Mouse (Mus musculus) midbrain, embryonic 10.5 days (tissue): Measurements from ENCODE around the gene Msh3. TPM values are rescaled to one million over a fixed set of nuclear protein-coding genes. Genes with fewer than 3 reads are reported as not detected.
"Not testable (repeated sequence)": the region's sequence is repeated elsewhere in the genome, so short reads cannot be mapped to it uniquely, and the experiment has no call there.

Experiments used
- DNase-seq: peaks from one replicate; pipeline ENCODE4 v3.0.0-alpha.2; 2017; ENCODE audit warnings: low spot score
- H3K27ac ChIP-seq: fragments of 300-500 bp; sonication (generic); replicated peaks from 2 replicates; pipeline ENCODE4 v1.5.1; 2016; ENCODE audit warnings: mild to moderate bottlenecking
- H3K27me3 ChIP-seq: fragments of 300-500 bp; sonication (generic); 2 replicates; pipeline ENCODE4 v1.6.1; 2016; ENCODE audit warnings: low read depth, mild to moderate bottlenecking; ENCODE audit not compliant: poor library complexity, severe bottlenecking
- H3K36me3 ChIP-seq: fragments of 300-500 bp; sonication (generic); 2 replicates; pipeline ENCODE4 v1.6.1; 2016; ENCODE audit warnings: mild to moderate bottlenecking, moderate library complexity
- H3K4me1 ChIP-seq: fragments of 300-500 bp; sonication (generic); 2 replicates; pipeline ENCODE4 v1.6.1; 2016
- H3K4me3 ChIP-seq: fragments of 300-500 bp; sonication (generic); 2 replicates; pipeline ENCODE4 v1.5.1; 2016; ENCODE audit warnings: mild to moderate bottlenecking, moderate library complexity
- H3K9me3 ChIP-seq: fragments of 300-500 bp; sonication (generic); replicated peaks from 2 replicates; pipeline ENCODE4 v1.6.1; 2016; ENCODE audit warnings: mild to moderate bottlenecking
- WGBS: fragments of 180-500 bp; shearing (Covaris S2); methylation state at CpG from one replicate; pipeline ENCODE4 v1.1.7; 2016; 5-methylcytosine and 5-hydroxymethylcytosine counted together
- polyA plus RNA-seq: library from polyadenylated mRNA; unstranded; fragments of >200 nt; fragmentation: Nextera tagmentation; extraction: Ambion mirVana; gene quantifications from 2 replicates; pipeline ENCODE4 v1.2.1, GENCODE M21; 2016

Msh3 gene
- polyA plus RNA-seq, 1 experiment from 2014 or later = 31.0 TPM

DNA sequence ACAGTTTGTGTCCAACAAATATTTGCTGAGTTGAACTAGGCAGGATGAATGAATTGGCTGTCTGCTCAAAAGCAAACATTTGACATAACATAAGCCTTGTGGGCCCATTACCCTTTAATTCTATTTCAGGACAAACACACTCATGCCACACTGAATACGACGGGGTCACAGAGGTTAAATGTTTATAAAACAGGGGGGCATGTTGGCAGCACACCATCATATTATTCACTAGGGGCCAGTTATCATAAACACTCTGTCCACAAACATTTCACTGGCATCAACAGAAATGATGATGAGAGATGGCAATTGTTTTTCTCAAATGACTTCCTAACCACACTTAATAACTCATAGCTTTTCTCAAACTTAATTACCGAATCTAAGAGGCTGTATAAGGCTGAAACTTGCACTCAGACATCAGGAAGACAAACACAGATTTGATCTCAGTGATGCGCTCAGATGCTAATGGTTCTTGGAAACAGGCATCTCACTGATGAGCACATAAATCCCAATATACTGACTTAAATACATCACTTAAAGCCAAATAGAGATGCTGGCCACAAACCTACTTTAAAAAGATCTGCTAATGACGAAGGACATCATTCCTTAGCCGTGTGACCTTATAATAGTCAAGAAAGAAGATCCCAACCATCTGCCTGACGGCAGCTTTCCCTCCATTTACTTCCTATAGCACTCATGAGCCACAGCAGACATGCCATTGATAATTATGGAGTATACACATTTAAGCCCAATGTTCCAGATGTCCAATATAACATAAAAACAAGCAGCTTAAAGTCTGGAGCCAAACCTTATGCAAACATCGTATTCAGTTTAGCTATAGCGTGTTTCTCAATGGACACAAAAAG is 122.5 kb downstream of the Msh3 start:
- Histone ChIP-seq H3K36me3 (peaks cover 17% of the 10 kb centered on the region), H3K27ac (no peak overlapping the region), H3K27me3 (no peaks in the 10 kb centered on the region), H3K4me1 (no peaks in the 10 kb centered on the region), H3K9me3 (no peaks in the 10 kb centered on the region), H3K4me3 (no peak overlapping the region)
- DNase-seq = no peak
- 94% methylated on average over 9 of the region's 9 CpGs for WGBS

GRCm38 (mm10) chr13:92228037-92228436 is 126.8 kb downstream of the Msh3 start:
- H3K27me3 ChIP-seq = no peaks in the 10 kb centered on the region
- H3K9me3 ChIP-seq = no peaks in the 10 kb centered on the region
- H3K27ac ChIP-seq = no peak overlapping the region
- H3K4me3 ChIP-seq = no peak overlapping the region
- H3K36me3 ChIP-seq = peaks cover under 1% of the 10 kb centered on the region; the same call in 1 of the 2 replicates
- 93% methylated on average over 1 of the region's 1 CpGs for WGBS
- DNase-seq = no peak
- H3K4me1 ChIP-seq = no peaks in the 10 kb centered on the region

- Histone ChIP-seq H3K4me1 (no peaks in the 10 kb centered on the region), H3K36me3 (peaks cover 35% of the 10 kb centered on the region), H3K27me3 (no peaks in the 10 kb centered on the region), H3K9me3 (no peaks in the 10 kb centered on the region), H3K27ac (no peak overlapping the region), H3K4me3 (no peak overlapping the region)
- no peak for DNase-seq
- WGBS = 97% methylated on average over 3 of the region's 3 CpGs
Observed at GRCm38 (mm10) chr13:92223567-92223966, 131.2 kb downstream of the Msh3 start.

DNA sequence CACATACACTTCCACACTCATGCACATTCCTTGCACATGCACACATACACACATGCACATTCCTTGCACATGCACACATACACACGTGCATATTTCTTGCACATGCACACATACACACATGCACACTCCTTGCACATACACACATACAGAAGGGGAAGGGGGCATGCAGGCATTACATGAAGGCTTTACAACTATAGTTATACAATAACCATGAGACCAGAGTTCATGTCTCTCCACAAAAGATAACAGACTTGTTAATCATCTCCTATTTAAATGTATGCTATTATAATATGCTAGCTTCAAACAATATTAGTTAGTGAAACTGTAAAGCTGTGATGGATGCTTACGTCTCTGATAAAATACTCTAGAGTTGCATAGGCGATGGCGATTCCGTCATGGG is 132.0 kb downstream of the Msh3 start:
- H3K36me3 ChIP-seq = peaks cover 35% of the 10 kb centered on the region
- no peaks in the 10 kb centered on the region for H3K27me3 ChIP-seq
- DNase-seq = no peak
- no peaks in the 10 kb centered on the region for H3K4me1 ChIP-seq
- no peak overlapping the region for H3K4me3 ChIP-seq
- no peak overlapping the region for H3K27ac ChIP-seq
- no peaks in the 10 kb centered on the region for H3K9me3 ChIP-seq
- WGBS = 95% methylated on average over 5 of the region's 5 CpGs

- no peak overlapping the region for H3K27ac ChIP-seq
- peaks cover 45% of the 10 kb centered on the region for H3K36me3 ChIP-seq
- H3K4me1 ChIP-seq = no peaks in the 10 kb centered on the region
- no peak for DNase-seq
- no peaks in the 10 kb centered on the region for H3K9me3 ChIP-seq
- WGBS = 85% methylated on average over 3 of the region's 3 CpGs
- no peaks in the 10 kb centered on the region for H3K27me3 ChIP-seq
- no peak overlapping the region for H3K4me3 ChIP-seq
Observed at GRCm38 (mm10) chr13:92219774-92220173, 135.0 kb downstream of the Msh3 start.

DNA sequence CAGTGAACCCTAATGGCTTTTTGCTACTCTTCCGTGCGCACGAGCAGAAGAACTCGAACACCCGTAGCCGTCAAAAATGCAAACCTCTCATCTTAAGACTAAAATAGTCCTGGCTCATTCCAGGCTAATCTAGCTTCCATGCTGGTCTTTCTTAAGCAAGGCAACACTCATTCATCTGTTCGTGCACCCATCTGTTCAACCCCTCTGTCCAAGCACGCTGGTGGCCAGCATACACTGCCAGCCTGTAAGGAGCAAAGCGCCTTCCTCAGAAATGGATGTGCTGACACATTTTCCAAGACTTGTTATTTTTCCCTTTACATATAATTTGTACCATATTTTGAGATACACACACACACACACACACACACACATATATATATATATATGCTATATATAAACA is 137.6 kb downstream of the Msh3 start:
- no peak overlapping the region for H3K4me3 ChIP-seq
- DNase-seq = no peak
- H3K27ac ChIP-seq = no peak overlapping the region
- no peaks in the 10 kb centered on the region for H3K9me3 ChIP-seq
- no peaks in the 10 kb centered on the region for H3K4me1 ChIP-seq
- no peaks in the 10 kb centered on the region for H3K27me3 ChIP-seq
- H3K36me3 ChIP-seq = peaks cover 62% of the 10 kb centered on the region
- WGBS = 93% methylated on average over 9 of the region's 9 CpGs

DNA sequence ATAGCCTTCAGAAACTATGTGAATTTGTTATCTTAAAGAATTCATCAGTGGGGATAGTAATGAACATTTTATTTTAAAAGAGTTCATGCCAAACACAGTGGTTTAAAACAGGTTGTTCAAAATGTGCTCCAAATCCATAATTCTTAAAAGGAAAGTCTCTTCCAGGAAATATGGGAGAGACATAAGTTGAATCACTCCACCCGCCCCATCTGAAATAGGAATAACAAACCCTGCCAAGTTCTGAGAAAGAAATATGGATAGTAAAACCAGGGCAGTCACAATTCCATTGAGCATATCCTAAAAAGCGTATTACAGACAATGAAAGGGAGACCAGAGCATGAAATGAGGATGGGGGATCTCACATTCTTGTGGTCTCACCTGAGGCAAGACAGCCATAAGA is 157.9 kb downstream of the Msh3 start:
- Histone ChIP-seq H3K9me3 (no peaks in the 10 kb centered on the region), H3K4me3 (no peak overlapping the region), H3K36me3 (no peaks in the 10 kb centered on the region), H3K4me1 (no peaks in the 10 kb centered on the region), H3K27ac (no peak overlapping the region), H3K27me3 (no peaks in the 10 kb centered on the region)
- 82% methylated on average over 2 of the region's 2 CpGs for WGBS
- DNase-seq = no peak

DNA sequence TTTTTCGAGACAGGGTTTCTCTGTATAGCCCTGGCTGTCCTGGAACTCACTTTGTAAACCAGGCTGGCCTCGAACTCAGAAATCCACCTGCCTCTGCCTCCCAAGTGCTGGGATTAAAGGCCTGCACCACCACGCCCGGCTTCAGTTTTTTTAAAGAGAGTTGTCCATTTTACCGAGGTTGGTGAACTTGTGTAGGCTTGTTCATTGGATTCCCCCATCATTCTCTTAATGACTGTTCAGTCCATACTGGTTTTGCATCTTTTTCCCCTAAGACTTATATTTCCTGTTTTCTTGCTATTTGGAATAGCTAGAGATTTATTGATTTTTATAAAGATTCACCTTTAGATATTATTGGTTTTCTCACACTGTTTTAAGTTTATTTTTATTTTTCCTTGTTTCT is 161.0 kb downstream of the Msh3 start:
- not testable (repeated sequence) for H3K27me3 ChIP-seq, H3K36me3 ChIP-seq, H3K27ac ChIP-seq, H3K4me3 ChIP-seq, H3K4me1 ChIP-seq, H3K9me3 ChIP-seq, DNase-seq
- WGBS = 91% methylated on average over 5 of the region's 5 CpGs

GRCm38 (mm10) chr13:92172686-92173085 is 182.1 kb downstream of the Msh3 start:
- not testable (repeated sequence) for H3K4me3 ChIP-seq, DNase-seq, H3K36me3 ChIP-seq, H3K27ac ChIP-seq, H3K27me3 ChIP-seq, H3K9me3 ChIP-seq, H3K4me1 ChIP-seq
- 87% methylated on average over 8 of the region's 8 CpGs for WGBS

Other genes starting within 250 kb of the Msh3 start
- not detected in 2 replicates for gene Rasgrf2, start 223.3 kb downstream of the Msh3 start, polyA plus RNA-seq
- 0.84 and 0.89 TPM in 2 replicates for gene Gm20379, start 49.0 kb downstream of the Msh3 start, polyA plus RNA-seq
- gene Dhfr, start 277 bp downstream of the Msh3 start, polyA plus RNA-seq = 24.9 and 28.5 TPM in 2 replicates
- gene Ankrd34b, start 70.9 kb upstream of the Msh3 start, polyA plus RNA-seq = 0.09 and 0.11 TPM in 2 replicates
- gene Fam151b, start 129.0 kb upstream of the Msh3 start, polyA plus RNA-seq = 0.16 TPM in 1 of 2 replicates, not detected in the other
- gene Zfyve16, start 175.9 kb upstream of the Msh3 start, polyA plus RNA-seq = 9.5 and 12.3 TPM in 2 replicates
- not detected in 2 replicates for gene Spz1, start 221.2 kb upstream of the Msh3 start, polyA plus RNA-seq